Mouse (Mus musculus) cerebellum, postnatal 14 days (tissue): Measurements from ENCODE around the gene Syt17.
A peak's percentile ranks its signal among the peaks of the same experiment; 100 is the strongest.

Source experiments
- DNase-seq, 2 experiments: peaks; one replicate each; pipeline ENCODE4 v3.0.0; 2021; ENCODE audit warnings: mixed read lengths in 2 of 2

The Syt17 gene

GRCm38 (mm10) chr7:118462818-118463762 lies 15.1 kb upstream of the Syt17 start:
- DNase-seq, result no peak

- DNase-seq, result no peak
Measured at GRCm38 (mm10) chr7:118461400-118462136, 13.5 kb upstream of the Syt17 start.

DNA sequence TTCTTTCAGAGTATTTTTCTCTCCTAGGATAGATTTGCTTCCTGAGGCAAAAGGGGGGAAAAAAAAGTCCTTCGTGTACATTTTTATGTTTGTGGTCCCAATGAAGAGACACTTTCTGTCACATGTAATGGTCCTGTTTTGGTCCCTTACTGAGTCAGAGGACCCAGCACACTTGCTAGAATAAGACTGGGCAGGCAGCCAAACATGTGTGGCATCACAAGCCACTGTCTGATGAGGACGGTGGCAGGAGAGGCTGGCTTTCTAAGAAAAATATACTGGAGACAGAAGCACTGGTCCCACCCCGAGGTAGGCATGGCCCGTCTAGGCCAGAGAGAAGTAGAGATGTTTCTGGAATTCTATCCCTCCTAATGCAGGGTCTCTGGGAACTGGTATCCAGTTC lies 5.7 kb upstream of the Syt17 start:
- no peak for DNase-seq

GRCm38 (mm10) chr7:118452940-118453339 lies 4.9 kb upstream of the Syt17 start:
- no peak for DNase-seq

DNA sequence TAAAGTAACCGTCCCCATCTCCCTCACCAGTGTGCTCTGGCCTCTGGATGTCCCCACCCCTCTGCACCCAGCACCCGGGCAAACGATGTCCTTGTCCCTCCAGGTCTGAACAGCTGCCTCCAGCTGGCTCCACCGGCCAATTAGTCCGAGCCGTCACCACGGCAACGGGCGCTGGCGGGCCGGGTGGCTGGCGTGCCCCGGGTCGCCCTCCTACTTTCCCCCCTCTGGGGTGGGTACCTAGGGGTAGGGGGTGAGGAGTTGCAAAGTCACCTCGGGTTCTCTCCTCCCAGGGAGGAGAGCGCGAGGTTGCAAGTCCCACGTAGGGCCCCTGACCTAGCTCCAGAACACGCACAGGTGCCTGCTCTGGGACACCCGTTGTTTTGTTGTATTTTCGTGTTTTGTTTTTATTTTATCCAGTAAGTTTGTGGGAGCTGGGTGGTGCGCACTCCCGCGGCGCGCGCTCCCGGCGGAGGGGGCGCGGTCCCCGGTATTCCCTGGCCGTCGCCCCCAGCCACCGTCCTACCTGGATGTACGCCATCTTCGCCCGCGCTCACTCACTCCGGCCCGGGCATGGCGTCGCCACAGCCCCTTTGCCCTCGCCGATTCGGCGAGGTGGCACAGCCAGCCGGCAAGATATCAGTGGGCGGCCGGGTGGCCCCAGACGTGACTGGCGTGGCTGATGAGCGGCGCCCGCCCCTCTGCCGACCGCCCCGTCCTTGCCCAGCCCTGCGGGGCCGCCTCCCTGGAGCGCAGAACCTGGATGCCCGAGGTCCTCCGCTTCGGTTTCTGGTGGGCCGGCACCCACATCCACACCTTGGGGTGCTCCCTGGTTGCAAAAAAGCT lies 510 bp downstream of the Syt17 start:
- peak; percentile 24 to 46 for DNase-seq

- DNase-seq, result no peak
Measured at GRCm38 (mm10) chr7:118443895-118444485, 4.0 kb downstream of the Syt17 start.

DNA sequence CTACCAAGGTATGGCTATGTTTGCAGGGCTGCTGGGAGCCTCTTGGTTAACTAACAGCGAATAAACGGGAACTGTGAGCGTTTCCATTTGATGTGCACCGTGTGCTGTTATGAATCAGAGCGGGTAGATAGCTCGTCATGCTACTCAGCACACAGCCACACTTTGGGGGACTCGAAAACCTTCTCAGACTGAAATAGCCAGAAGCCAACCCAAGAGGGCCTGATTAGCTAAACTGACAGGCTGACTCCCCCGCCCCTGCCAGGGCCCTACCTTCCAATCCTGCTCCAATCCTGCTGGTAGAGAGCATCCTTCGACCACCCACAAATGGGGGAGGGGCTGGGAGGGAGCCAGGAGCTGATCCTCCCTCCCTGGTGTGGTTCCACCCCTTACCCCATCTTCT lies 4.7 kb downstream of the Syt17 start:
- peak in 1 of 2 experiments; percentile 25 for DNase-seq

DNA sequence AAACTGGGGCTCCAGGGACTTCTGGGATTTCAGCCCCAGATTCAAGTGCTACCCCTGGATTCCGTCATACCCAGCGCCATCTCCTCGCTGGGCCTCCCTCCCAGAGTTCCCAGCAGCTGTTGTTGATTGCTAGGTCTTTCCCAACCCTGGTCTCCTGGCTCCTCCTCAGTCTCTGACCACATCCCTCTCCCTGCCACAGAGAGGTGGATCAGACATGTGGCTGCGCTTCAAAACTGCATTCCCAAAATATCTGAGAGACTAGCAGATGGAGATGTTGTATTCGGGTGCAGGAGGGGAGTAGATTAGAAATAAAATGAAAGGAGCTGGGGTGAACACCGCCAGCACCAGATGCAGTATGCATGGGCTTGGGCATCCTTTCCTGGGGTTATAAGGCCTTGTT lies 6.5 kb downstream of the Syt17 start:
- no peak for DNase-seq

GRCm38 (mm10) chr7:118437101-118437802 lies 10.8 kb downstream of the Syt17 start:
- DNase-seq, result peak; percentile 13 to 50

DNA sequence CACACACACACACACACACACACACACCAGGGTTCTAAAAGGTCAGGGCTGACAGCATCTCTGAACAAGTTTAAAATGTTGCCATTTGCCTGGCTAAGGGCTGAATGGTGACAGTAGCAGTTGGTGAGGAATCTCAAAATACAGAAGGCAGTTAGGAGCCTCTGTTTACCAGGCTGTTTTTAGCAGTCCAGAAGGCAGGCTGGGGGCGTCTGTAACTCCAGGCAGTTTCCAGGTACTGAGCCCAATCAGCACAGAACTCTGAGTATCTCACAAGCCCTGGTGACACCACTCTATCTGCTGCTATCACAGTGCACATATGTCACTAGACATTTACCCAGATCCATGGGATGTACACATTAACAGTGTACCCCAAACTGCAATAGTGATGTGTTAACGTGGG lies 19.1 kb downstream of the Syt17 start:
- no peak for DNase-seq

DNA sequence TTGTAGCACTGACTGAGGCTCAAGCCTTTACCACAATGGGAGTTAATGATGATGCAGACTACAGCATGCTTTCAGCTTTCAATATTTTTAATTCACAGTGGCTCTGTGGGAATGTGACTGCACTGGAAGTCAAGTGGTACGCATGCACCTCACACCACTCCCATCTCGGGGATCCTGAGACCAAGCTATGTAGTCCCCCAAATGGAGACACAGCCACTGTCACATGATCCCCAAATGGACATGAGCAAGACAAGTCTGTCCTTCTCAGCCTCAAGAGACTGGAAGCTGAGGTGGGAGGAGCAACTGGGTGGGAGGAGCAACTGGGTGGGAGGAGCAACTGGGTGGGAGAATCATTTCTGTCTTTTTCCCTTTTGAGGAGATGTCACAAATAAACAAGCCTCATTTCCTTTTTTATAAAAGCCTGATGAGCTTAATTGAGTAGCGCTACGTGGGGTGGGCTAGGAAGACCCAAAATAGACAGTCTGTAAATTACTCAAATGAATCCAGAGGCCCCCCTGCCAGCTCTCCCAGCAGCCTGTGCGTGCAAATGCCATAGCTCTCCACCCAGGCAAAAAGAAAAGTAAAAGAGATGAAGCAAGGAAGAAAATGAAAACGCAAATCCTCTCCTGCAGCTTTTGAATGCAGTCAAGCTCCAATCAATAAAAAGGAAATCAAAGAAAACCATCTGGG lies 28.4 kb downstream of the Syt17 start:
- no peak for DNase-seq

DNA sequence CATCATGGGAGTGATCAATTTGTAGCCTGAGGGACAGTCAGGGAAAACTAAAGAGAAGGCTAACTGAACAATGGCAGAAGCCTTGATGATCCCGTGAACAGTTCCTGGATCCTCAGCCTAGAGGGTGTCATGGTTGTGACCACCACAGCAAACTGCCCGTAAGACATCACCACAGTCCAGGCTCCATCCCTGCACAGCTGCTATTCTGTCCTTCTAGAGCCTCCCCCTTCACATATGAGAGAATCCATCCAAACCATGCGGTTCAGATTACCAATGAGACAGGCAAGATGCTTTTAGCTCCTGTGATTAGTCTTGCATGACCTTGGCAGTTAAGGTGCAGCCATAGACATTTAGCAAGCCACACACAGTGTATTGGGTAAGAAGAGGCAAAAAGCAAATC lies 33.8 kb downstream of the Syt17 start:
- no peak for DNase-seq

DNA sequence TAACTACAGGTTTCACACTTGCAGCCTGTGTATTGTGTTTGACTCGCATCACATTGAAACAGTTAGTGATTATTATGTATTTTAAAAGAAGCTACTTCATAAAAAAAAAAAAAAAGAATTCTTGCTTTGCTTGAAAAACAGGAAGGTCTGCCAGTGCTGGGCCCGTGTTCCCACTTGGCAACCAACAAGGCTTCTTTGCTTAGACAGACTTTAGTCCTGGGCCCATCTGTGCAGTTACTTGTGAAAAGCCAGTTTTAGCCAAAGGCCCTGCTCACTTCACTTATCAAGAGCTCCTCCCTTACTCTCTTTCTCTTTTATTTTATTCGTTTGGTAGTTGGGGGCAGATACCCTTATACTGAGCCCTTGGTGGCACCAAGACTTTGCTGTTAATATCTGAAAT lies 36.1 kb downstream of the Syt17 start:
- peak in 1 of 2 experiments; percentile 24 for DNase-seq

DNA sequence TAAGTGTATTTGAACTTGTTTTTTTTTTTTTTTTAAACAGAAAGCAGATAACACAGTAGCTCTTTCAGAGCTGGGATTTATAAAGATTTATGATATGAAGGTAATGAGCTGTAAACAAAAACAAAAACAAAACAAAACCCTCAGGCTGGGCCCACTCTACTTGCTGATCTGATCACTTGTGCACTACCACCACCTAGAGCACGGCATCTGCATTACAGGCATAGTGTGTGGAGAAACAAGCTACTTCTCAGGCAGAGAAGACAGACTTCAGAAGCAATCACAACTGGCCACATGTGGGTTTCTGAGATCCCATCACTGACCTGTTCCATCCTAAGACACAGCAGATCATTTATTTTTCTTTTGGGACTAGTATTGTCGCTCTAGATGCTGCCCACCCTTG lies 38.6 kb downstream of the Syt17 start:
- DNase-seq, result peak; percentile 21 to 27

DNA sequence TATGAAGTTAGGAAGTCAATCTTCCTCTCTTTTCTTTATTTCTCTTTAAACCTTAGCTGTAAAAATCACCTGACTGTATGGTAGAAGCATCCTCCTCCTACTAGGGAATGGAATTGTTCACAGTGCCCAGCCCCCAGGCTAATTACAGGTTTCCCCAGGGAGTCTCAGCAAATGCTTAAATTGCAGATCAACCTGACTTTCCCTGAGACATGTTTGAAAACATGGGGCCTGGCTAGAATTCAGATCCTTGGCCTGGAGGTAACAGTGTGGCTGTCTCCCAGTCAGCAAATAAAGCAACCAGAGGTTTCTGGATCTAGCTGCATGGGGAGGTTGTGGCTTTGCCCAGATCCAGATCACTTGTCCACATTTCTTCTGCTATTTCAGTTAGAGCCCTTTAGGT lies 42.8 kb downstream of the Syt17 start:
- no peak for DNase-seq

GRCm38 (mm10) chr7:118402576-118403022 lies 45.4 kb downstream of the Syt17 start:
- peak; percentile 28 to 35 for DNase-seq

DNA sequence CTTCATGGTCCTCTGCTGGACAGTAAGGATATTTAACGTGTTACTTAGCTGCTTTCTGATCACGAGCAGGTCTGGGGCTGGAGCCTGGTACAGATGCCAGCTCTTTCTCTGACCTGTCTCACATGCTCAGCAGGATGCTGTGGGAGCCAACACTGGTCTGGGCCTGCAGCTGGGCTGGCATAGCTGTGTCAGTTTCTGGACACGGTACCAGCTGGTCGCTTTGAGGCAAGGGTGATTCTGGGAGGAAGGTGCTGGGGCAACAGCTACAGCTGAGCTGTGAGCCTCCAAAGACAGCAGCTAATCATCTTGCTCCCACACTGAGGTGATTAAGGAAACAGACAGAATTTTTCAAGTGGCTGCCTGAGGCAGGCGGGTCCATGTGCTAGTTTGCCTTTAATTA lies 46.1 kb downstream of the Syt17 start:
- DNase-seq, result peak; percentile 17 to 18

GRCm38 (mm10) chr7:118399764-118400163 lies 48.3 kb downstream of the Syt17 start:
- DNase-seq, result no peak

GRCm38 (mm10) chr7:118390705-118391104 lies 57.3 kb downstream of the Syt17 start:
- no peak for DNase-seq

GRCm38 (mm10) chr7:118380996-118381395 lies 67.0 kb downstream of the Syt17 start:
- DNase-seq, result no peak

DNA sequence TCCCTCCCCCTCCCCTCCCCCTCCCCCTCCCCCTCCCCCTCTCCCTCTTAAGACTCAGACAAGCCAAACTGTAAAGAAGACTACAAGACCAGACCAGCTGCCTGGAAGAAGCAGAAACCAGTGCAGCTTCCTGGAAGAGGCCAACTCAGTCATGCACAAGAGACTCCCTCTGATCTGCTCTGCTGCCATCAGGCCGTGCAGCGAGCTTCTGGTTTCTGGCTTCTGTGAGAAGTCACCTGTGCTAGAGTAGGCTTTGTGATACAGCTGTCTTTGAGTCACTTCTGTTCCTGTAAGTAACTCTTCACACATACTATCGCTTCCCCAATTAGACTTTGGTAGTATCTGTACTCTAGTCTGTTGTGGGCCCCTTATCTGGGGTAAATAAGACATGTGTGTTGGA lies 68.0 kb downstream of the Syt17 start:
- DNase-seq, result no peak
